Mouse (Mus musculus): ENCODE measurements around the gene Hpgd. TPM values are rescaled to one million over a fixed set of nuclear protein-coding genes. Genes with fewer than 3 reads are reported as not detected.
"Not testable (repeated sequence)": the region's sequence is repeated elsewhere in the genome, so short reads cannot be mapped to it uniquely, and the experiment has no call there.

Hpgd gene
- polyA plus RNA-seq, 1 experiment from 2014 or later, result 31.9 TPM

- H3K27ac ChIP-seq, result no peak overlapping the region
- H3K4me3 ChIP-seq (replicated peaks), result no peak overlapping the region
- H3K36me3 ChIP-seq, result no peaks in the 10 kb centered on the region
- H3K9ac ChIP-seq, result no peak overlapping the region
- no peaks in the 10 kb centered on the region for H3K27me3 ChIP-seq (replicated peaks)
- H3K4me2 ChIP-seq (replicated peaks), result no peak overlapping the region
- ATAC-seq, result no peak
- H3K9me3 ChIP-seq, result no peaks in the 10 kb centered on the region
- 55% methylated on average over 7 of the region's 7 CpGs for WGBS
- 0 out of 2 replicates have a peak, but pooled peaks cover 2% of the 10 kb centered on the region for H3K4me1 ChIP-seq (replicated peaks)
Observed at GRCm38 (mm10) chr8:56287370-56288072, 6.9 kb upstream of the Hpgd start.

GRCm38 (mm10) chr8:56292318-56292717 lies 2.1 kb upstream of the Hpgd start:
- Histone ChIP-seq H3K4me3 (replicated peaks) (no peak overlapping the region), H3K9ac (no peak overlapping the region), H3K27me3 (replicated peaks) (no peaks in the 10 kb centered on the region), H3K36me3 (no peaks in the 10 kb centered on the region), H3K4me2 (replicated peaks) (no peak overlapping the region), H3K9me3 (no peaks in the 10 kb centered on the region), H3K27ac (no peak overlapping the region), H3K4me1 (replicated peaks) (0 out of 2 replicates have a peak, but pooled peaks cover 12% of the 10 kb centered on the region)
- ATAC-seq, result no peak
- 89% methylated on average over 7 of the region's 7 CpGs for WGBS

GRCm38 (mm10) chr8:56293480-56293879 lies 905 bp upstream of the Hpgd start:
- H3K27me3 ChIP-seq (replicated peaks), result no peaks in the 10 kb centered on the region
- WGBS, result 12% methylated on average over 8 of the region's 8 CpGs
- ATAC-seq, result peak; percentile 35
- no peak overlapping the region for H3K9ac ChIP-seq
- no peaks in the 10 kb centered on the region for H3K9me3 ChIP-seq
- H3K4me3 ChIP-seq (replicated peaks), result no peak overlapping the region
- H3K27ac ChIP-seq, result no peak overlapping the region
- 0 out of 2 replicates have a peak, but pooled peaks cover 12% of the 10 kb centered on the region for H3K4me1 ChIP-seq (replicated peaks)
- H3K4me2 ChIP-seq (replicated peaks), result peak overlapping the region; percentile 87
- H3K36me3 ChIP-seq, result no peaks in the 10 kb centered on the region

GRCm38 (mm10) chr8:56294886-56295555 lies 636 bp downstream of the Hpgd start:
- H3K9ac ChIP-seq, result peak overlapping the region; percentile 64
- WGBS, result 9% methylated on average over 14 of the region's 14 CpGs
- H3K9me3 ChIP-seq, result no peaks in the 10 kb centered on the region
- peak overlapping the region; percentile 87 for H3K4me2 ChIP-seq (replicated peaks)
- H3K4me3 ChIP-seq (replicated peaks), result peak overlapping the region; percentile 60
- no peaks in the 10 kb centered on the region for H3K36me3 ChIP-seq
- peak; percentile 61 for ATAC-seq
- H3K27ac ChIP-seq, result 0 out of 2 replicates have a peak overlapping the region, but pooled peaks have one; percentile 72
- H3K4me1 ChIP-seq (replicated peaks), result 0 out of 2 replicates have a peak, but pooled peaks cover 12% of the 10 kb centered on the region
- no peaks in the 10 kb centered on the region for H3K27me3 ChIP-seq (replicated peaks)

GRCm38 (mm10) chr8:56299421-56299820 lies 5.0 kb downstream of the Hpgd start:
- no peaks in the 10 kb centered on the region for H3K36me3 ChIP-seq
- no peaks in the 10 kb centered on the region for H3K27me3 ChIP-seq (replicated peaks)
- no peak overlapping the region for H3K4me3 ChIP-seq (replicated peaks)
- no peak overlapping the region for H3K9ac ChIP-seq
- WGBS, result 72% methylated on average over 5 of the region's 5 CpGs
- 0 out of 2 replicates have a peak, but pooled peaks cover 6% of the 10 kb centered on the region for H3K4me1 ChIP-seq (replicated peaks)
- H3K4me2 ChIP-seq (replicated peaks), result no peak overlapping the region
- H3K9me3 ChIP-seq, result no peaks in the 10 kb centered on the region
- no peak overlapping the region for H3K27ac ChIP-seq
- ATAC-seq, result no peak

- not testable (repeated sequence) for H3K4me2 ChIP-seq (replicated peaks); H3K9ac ChIP-seq; H3K9me3 ChIP-seq; H3K36me3 ChIP-seq; ATAC-seq; H3K27ac ChIP-seq; H3K4me3 ChIP-seq (replicated peaks); H3K27me3 ChIP-seq (replicated peaks); H3K4me1 ChIP-seq (replicated peaks)
- 87% methylated on average over 3 of the region's 3 CpGs for WGBS
Observed at GRCm38 (mm10) chr8:56301303-56301702, 6.9 kb downstream of the Hpgd start.

- no peaks in the 10 kb centered on the region for H3K27me3 ChIP-seq (replicated peaks)
- peak; percentile 73 for ATAC-seq
- no peaks in the 10 kb centered on the region for H3K9me3 ChIP-seq
- H3K36me3 ChIP-seq, result no peaks in the 10 kb centered on the region
- no peaks in the 10 kb centered on the region for H3K4me1 ChIP-seq (replicated peaks)
- no peak overlapping the region for H3K9ac ChIP-seq
- 57% methylated on average over 7 of the region's 7 CpGs for WGBS
- H3K27ac ChIP-seq, result no peak overlapping the region
- no peak overlapping the region for H3K4me3 ChIP-seq (replicated peaks)
- H3K4me2 ChIP-seq (replicated peaks), result no peak overlapping the region
Observed at GRCm38 (mm10) chr8:56304595-56304994, 10.2 kb downstream of the Hpgd start.

- Histone ChIP-seq H3K36me3 (no peaks in the 10 kb centered on the region), H3K27ac (no peak overlapping the region), H3K4me2 (replicated peaks) (no peak overlapping the region), H3K4me1 (replicated peaks) (no peaks in the 10 kb centered on the region), H3K27me3 (replicated peaks) (no peaks in the 10 kb centered on the region), H3K9me3 (no peaks in the 10 kb centered on the region), H3K9ac (no peak overlapping the region), H3K4me3 (replicated peaks) (no peak overlapping the region)
- ATAC-seq, result no peak
- 93% methylated on average over 2 of the region's 2 CpGs for WGBS
Observed at GRCm38 (mm10) chr8:56313622-56314021, 19.2 kb downstream of the Hpgd start.

- WGBS, result 83% methylated on average over 3 of the region's 3 CpGs
- H3K27me3 ChIP-seq (replicated peaks), result no peaks in the 10 kb centered on the region
- H3K9me3 ChIP-seq, result no peaks in the 10 kb centered on the region
- no peak overlapping the region for H3K9ac ChIP-seq
- no peaks in the 10 kb centered on the region for H3K4me1 ChIP-seq (replicated peaks)
- H3K4me3 ChIP-seq (replicated peaks), result no peak overlapping the region
- no peak for ATAC-seq
- H3K36me3 ChIP-seq, result no peaks in the 10 kb centered on the region
- H3K27ac ChIP-seq, result no peak overlapping the region
- H3K4me2 ChIP-seq (replicated peaks), result no peak overlapping the region
Observed at GRCm38 (mm10) chr8:56315189-56315588, 20.8 kb downstream of the Hpgd start.

- H3K9me3 ChIP-seq, result no peaks in the 10 kb centered on the region
- H3K4me2 ChIP-seq (replicated peaks), result no peak overlapping the region
- peak; percentile 96 for ATAC-seq
- no peaks in the 10 kb centered on the region for H3K27me3 ChIP-seq (replicated peaks)
- H3K27ac ChIP-seq, result no peak overlapping the region
- WGBS, result 66% methylated on average over 1 of the region's 1 CpGs
- no peaks in the 10 kb centered on the region for H3K36me3 ChIP-seq
- H3K9ac ChIP-seq, result no peak overlapping the region
- no peak overlapping the region for H3K4me3 ChIP-seq (replicated peaks)
- no peaks in the 10 kb centered on the region for H3K4me1 ChIP-seq (replicated peaks)
Observed at GRCm38 (mm10) chr8:56323276-56323675, 28.9 kb downstream of the Hpgd start.

GRCm38 (mm10) chr8:56327709-56328108 lies 33.3 kb downstream of the Hpgd start:
- WGBS, result 67% methylated on average over 3 of the region's 3 CpGs
- Histone ChIP-seq H3K9me3 (no peaks in the 10 kb centered on the region), H3K27me3 (replicated peaks) (no peaks in the 10 kb centered on the region), H3K4me1 (replicated peaks) (no peaks in the 10 kb centered on the region), H3K36me3 (no peaks in the 10 kb centered on the region), H3K27ac (no peak overlapping the region), H3K4me3 (replicated peaks) (no peak overlapping the region), H3K4me2 (replicated peaks) (no peak overlapping the region), H3K9ac (no peak overlapping the region)
- no peak for ATAC-seq

GRCm38 (mm10) chr8:56328130-56328542 lies 33.8 kb downstream of the Hpgd start:
- no peak overlapping the region for H3K9ac ChIP-seq
- no peaks in the 10 kb centered on the region for H3K36me3 ChIP-seq
- H3K4me3 ChIP-seq (replicated peaks), result no peak overlapping the region
- H3K4me1 ChIP-seq (replicated peaks), result no peaks in the 10 kb centered on the region
- H3K27me3 ChIP-seq (replicated peaks), result no peaks in the 10 kb centered on the region
- ATAC-seq, result no peak
- 83% methylated on average over 3 of the region's 3 CpGs for WGBS
- no peak overlapping the region for H3K4me2 ChIP-seq (replicated peaks)
- no peaks in the 10 kb centered on the region for H3K9me3 ChIP-seq
- H3K27ac ChIP-seq, result no peak overlapping the region

All from intestine, embryonic 15.5 days (tissue).